Mouse (Mus musculus) liver, embryonic 13.5 days (tissue): ENCODE results near the gene Cecr2. TPM values are rescaled to one million over a fixed set of nuclear protein-coding genes. Genes with fewer than 3 reads are reported as not detected.
"Not testable (repeated sequence)": the region's sequence is repeated elsewhere in the genome, so short reads cannot be mapped to it uniquely, and the experiment has no call there.

Experiments used
- ATAC-seq: fragments of 200-750 bp; cut with Nextera tagmentation; 2 replicates; pipeline ENCODE4 v1.8.0; 2017; ENCODE audit warnings: low read depth, mild to moderate bottlenecking, moderate number of reproducible peaks, moderate library complexity
- DNase-seq: peaks from one replicate; pipeline ENCODE4 v3.0.0; 2022
- H3K27ac ChIP-seq: fragments of 300-500 bp; sonication (generic); 2 replicates; pipeline ENCODE4 v1.5.1; 2015; ENCODE audit warnings: moderate library complexity, mild to moderate bottlenecking, inconsistent platforms
- H3K27me3 ChIP-seq: fragments of 300-500 bp; sonication (generic); 2 replicates; pipeline ENCODE4 v1.6.1; 2015; ENCODE audit warnings: mild to moderate bottlenecking, inconsistent platforms
- H3K36me3 ChIP-seq: fragments of 300-500 bp; sonication (generic); 2 replicates; pipeline ENCODE4 v1.6.1; 2015; ENCODE audit warnings: mild to moderate bottlenecking, inconsistent platforms
- H3K4me1 ChIP-seq: fragments of 300-500 bp; sonication (generic); replicated peaks from 2 replicates; pipeline ENCODE4 v1.6.1; 2015; ENCODE audit warnings: inconsistent platforms
- H3K4me2 ChIP-seq: fragments of 300-500 bp; sonication (generic); 2 replicates; pipeline ENCODE4 v1.6.1; 2015; ENCODE audit warnings: inconsistent platforms, mild to moderate bottlenecking, moderate library complexity
- H3K4me3 ChIP-seq: fragments of 300-500 bp; sonication (generic); replicated peaks from 2 replicates; pipeline ENCODE4 v1.5.1; 2015; ENCODE audit warnings: mild to moderate bottlenecking, inconsistent platforms
- H3K9ac ChIP-seq: fragments of 300-500 bp; sonication (generic); 2 replicates; pipeline ENCODE4 v1.6.1; 2015; ENCODE audit warnings: mild to moderate bottlenecking, inconsistent platforms
- H3K9me3 ChIP-seq: fragments of 300-500 bp; sonication (generic); replicated peaks from 2 replicates; pipeline ENCODE4 v1.6.1; 2016; ENCODE audit warnings: inconsistent platforms
- WGBS: fragments of 180-500 bp; shearing (Covaris S2); methylation state at CpG from one replicate; pipeline ENCODE4 v1.1.7; 2015; ENCODE audit not compliant: insufficient replicate concordance; 5-methylcytosine and 5-hydroxymethylcytosine counted together
- polyA plus RNA-seq: library from polyadenylated mRNA; unstranded; fragments of >200 nt; fragmentation: Nextera tagmentation; extraction: Ambion mirVana; gene quantifications from 2 replicates; pipeline ENCODE4 v1.2.1, GENCODE M21; 2015

Gene Cecr2
- polyA plus RNA-seq, 1 experiment from 2014 or later, result 5.5 TPM

DNA sequence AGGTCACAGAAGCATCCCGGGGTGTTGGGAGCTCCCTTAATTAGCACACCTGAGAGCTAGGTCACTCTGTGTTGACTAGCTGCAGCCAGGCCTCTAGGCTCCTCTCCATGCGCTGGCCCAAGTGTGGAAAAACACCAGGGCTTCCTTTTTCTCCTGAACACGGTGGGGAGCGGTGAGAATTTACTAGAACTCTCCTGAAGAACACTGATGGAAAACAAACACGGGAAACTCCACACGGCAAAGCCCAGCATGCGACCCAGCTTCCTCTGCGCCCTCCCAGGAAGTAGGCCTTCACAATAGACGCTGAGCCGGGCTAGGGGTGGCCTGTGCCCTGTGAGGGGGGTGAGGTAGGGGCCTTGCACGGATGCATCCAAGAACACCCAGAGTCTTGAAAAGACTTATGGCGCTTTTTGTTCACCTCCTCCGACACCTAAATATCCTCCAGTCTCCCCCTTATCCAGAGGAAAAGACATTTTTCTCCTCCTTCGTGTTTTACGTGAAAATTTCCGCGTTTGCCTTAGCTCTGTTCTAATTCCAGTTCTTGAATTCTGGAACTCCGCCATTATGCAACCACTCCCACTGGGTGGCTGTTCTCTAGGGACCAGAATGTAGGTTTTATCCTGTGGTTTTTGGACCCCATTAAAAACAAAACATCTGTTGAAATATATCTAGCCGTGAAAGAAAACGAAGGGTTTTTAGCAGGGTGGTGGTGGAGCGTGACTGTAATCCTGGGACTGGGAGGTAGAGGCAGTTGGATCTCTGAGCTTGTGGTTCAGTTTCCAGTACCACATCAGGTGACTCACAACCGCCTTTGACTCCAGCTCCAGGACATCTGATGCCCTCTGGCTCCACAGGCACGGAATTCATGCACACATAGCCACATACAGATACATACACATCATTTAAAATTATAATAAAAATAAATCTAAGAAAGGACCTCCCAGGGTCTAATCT, 21.5 kb upstream of the Cecr2 start:
- DNase-seq (no peak), ATAC-seq (no peak)
- H3K9ac ChIP-seq, result no peak overlapping the region
- H3K36me3 ChIP-seq, result no peaks in the 10 kb centered on the region
- no peaks in the 10 kb centered on the region for H3K27me3 ChIP-seq
- H3K9me3 ChIP-seq, result no peaks in the 10 kb centered on the region
- WGBS, result 67% methylated on average over 23 of the region's 23 CpGs
- H3K4me2 ChIP-seq, result no peak overlapping the region
- H3K27ac ChIP-seq, result no peak overlapping the region; the same call in 1 of the 2 replicates
- no peaks in the 10 kb centered on the region for H3K4me1 ChIP-seq
- H3K4me3 ChIP-seq, result no peak overlapping the region

DNA sequence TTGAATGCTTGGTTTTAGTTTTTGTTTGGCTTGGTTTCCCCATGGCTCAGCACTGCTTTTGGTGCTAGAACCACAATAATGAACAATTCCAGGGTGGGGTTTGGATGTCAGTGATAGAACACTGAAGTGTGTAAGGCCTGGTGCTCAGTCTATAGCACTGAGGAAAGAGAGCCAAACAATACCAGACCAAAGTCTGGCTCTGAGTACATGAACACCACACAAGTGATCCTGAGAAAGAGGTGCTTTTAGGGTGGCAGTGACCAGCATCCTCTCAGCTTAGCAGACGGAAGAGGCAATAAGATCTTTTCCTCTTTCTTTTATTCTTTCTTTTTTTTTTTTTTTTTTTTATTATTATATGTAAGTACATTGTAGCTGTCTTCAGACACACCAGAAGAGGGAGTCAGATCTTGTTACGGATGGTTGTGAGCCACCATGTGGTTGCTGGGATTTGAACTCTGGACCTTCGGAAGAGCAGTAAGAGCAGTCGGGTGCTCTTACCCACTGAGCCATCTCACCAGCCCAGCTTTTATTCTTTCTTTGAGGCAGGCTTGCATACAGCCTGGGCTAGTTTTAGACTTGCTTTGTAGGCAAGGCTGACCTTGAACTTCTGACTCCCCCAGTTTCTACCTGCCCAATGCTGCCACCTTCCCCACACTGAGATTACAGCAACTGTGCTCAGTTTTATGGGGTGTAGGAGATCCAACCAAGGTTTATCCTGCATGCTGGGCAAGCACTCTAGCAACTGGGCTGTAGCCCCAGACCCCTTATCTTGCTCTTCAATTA, 18.7 kb upstream of the Cecr2 start:
- not testable (repeated sequence) for H3K27ac ChIP-seq
- WGBS, result 71% methylated on average over 3 of the region's 4 CpGs

DNA sequence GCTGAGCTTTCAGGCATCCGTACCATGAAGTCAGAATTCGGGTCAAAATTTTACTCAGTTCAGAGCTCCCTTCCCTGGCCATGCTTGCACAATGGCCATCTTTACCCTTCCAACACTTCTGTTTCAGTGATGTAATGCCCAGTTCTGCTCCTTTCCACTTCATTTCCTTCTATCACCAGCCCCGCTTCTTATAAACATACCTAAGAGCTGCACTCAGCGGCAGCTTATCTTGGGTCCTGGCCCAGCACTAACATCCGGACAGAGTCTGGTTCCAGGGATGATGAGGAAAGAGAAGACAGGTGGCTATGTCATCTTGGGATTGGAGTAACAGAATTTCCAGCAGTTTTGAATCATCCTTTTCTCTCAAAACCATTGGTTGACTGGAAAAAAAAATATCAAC, 18.0 kb upstream of the Cecr2 start:
- H3K36me3 ChIP-seq, result no peaks in the 10 kb centered on the region
- no peaks in the 10 kb centered on the region for H3K27me3 ChIP-seq
- H3K4me2 ChIP-seq, result no peak overlapping the region
- 62% methylated on average over 5 of the region's 5 CpGs for WGBS
- H3K4me1 ChIP-seq, result no peaks in the 10 kb centered on the region
- no peak overlapping the region for H3K4me3 ChIP-seq
- no peak overlapping the region for H3K9ac ChIP-seq
- H3K27ac ChIP-seq, result no peak overlapping the region
- ATAC-seq (no peak), DNase-seq (no peak)
- H3K9me3 ChIP-seq, result no peaks in the 10 kb centered on the region

More for the DNA sequence above, 18.7 kb upstream of the Cecr2 start:
- not testable (repeated sequence) for DNase-seq, H3K4me2 ChIP-seq, H3K36me3 ChIP-seq, H3K9ac ChIP-seq, ATAC-seq, H3K9me3 ChIP-seq, H3K27me3 ChIP-seq, H3K4me3 ChIP-seq, H3K4me1 ChIP-seq

DNA sequence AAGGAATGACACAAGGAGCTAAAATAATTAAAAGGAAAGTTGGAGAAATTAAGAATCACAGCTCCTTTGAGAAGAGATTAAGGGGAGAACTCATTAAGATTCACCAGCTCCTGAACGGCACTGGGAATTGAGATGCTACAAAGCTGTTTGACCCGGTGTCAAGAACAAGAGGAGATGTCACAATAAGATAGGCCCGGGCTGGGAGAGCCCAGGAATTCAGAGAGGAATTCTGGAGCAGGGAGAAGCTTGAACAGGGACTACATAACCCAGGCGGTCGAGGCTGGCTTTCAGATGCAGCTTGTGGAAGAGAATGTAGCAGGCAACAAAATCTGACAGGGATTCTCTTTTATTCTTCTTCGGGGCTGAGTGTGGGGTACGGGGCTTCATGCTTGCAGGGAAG, 13.5 kb upstream of the Cecr2 start:
- 59% methylated on average over 7 of the region's 7 CpGs for WGBS
- no peak for ATAC-seq

DNA sequence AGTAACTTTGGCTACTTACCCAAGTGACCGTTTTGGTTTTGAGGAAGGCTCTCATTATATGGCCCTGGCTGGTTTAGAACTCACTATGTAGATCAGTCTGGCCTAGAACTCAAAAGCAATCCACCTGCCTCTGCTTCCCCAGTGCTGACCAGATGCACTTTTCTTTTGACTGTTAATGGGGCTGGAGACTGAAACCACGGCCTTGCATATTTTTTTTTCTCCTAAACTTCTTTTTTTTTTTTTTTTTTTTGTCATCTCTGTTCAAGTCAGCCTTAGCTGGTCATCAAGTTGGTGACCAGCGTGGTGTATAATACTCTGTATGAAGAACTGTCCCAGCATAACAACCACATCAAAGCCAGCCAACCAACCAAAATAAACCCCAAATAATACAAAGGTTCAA, 10.5 kb upstream of the Cecr2 start:
- 70% methylated on average over 3 of the region's 3 CpGs for WGBS
- H3K9me3 ChIP-seq, result no peaks in the 10 kb centered on the region
- DNase-seq, result no peak
- H3K4me1 ChIP-seq, result no peaks in the 10 kb centered on the region
- no peaks in the 10 kb centered on the region for H3K27me3 ChIP-seq
- ATAC-seq, result no peak
- no peak overlapping the region for H3K27ac ChIP-seq
- H3K4me3 ChIP-seq, result no peak overlapping the region
- H3K4me2 ChIP-seq, result no peak overlapping the region
- no peaks in the 10 kb centered on the region for H3K36me3 ChIP-seq
- H3K9ac ChIP-seq, result no peak overlapping the region

More for the DNA sequence above, 13.5 kb upstream of the Cecr2 start:
- no peak for DNase-seq
- no peak overlapping the region for H3K4me2 ChIP-seq
- H3K27me3 ChIP-seq, result no peaks in the 10 kb centered on the region
- no peak overlapping the region for H3K27ac ChIP-seq
- H3K36me3 ChIP-seq, result no peaks in the 10 kb centered on the region
- H3K9me3 ChIP-seq, result no peaks in the 10 kb centered on the region
- H3K4me1 ChIP-seq, result no peaks in the 10 kb centered on the region
- no peak overlapping the region for H3K9ac ChIP-seq
- no peak overlapping the region for H3K4me3 ChIP-seq

DNA sequence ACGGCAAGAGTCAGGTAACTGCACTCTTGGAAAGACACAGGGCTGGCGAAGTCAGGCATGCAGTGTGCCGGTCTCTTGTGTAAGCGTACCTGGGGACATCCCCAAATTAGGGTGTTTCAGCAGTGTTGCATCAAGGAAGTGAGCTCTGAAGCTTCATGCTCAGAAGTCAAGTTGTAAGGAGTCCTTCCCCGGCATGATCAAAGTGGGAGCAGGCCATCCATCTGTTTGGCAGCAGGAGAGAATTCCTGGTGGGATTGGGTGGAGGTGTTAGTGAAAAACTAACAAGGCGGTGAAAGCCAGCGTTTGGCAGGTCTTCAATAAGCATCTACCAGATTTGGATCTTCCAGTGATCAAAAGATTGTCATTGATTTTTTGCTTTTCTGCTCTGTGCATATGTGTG, 7.3 kb upstream of the Cecr2 start:
- Histone ChIP-seq H3K9me3 (no peaks in the 10 kb centered on the region), H3K4me2 (no peak overlapping the region), H3K9ac (no peak overlapping the region), H3K4me1 (no peaks in the 10 kb centered on the region; the same call in 1 of the 2 replicates), H3K36me3 (no peaks in the 10 kb centered on the region), H3K27me3 (no peaks in the 10 kb centered on the region), H3K4me3 (no peak overlapping the region), H3K27ac (no peak overlapping the region)
- DNase-seq (no peak), ATAC-seq (no peak)
- WGBS, result 65% methylated on average over 7 of the region's 7 CpGs

DNA sequence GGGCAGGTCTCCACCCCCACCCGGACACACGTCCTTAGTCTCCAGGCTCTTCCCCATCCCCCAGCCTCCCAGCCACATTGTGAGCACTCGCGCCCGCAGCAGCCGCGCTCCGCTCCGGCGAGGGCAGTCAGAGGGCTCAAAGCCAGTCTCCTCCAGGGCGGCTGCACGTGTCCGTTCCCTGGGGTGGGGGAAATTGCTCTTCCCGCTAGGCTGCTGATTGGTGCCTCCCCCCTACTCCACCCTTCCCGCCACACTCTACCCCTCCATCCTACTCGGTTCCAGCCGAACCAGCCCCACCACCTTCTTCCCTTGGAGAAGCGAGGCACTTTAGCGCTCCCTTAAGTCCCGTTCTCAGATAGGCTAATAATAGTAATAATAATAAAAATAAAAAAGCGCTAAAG, 754 bp upstream of the Cecr2 start:
- Histone ChIP-seq H3K9me3 (no peaks in the 10 kb centered on the region), H3K4me2 (peak overlapping the region; percentile 99), H3K27me3 (0 out of 2 replicates have a peak, but pooled peaks cover 2% of the 10 kb centered on the region), H3K4me1 (peaks cover 41% of the 10 kb centered on the region), H3K36me3 (no peaks in the 10 kb centered on the region), H3K4me3 (peak overlapping the region; percentile 93), H3K27ac (peak overlapping the region; percentile 98), H3K9ac (peak overlapping the region; percentile 98)
- DNase-seq, result peak; percentile 70
- ATAC-seq, result peak; percentile 73
- WGBS, result under 1% methylated on average over 21 of the region's 21 CpGs

DNA sequence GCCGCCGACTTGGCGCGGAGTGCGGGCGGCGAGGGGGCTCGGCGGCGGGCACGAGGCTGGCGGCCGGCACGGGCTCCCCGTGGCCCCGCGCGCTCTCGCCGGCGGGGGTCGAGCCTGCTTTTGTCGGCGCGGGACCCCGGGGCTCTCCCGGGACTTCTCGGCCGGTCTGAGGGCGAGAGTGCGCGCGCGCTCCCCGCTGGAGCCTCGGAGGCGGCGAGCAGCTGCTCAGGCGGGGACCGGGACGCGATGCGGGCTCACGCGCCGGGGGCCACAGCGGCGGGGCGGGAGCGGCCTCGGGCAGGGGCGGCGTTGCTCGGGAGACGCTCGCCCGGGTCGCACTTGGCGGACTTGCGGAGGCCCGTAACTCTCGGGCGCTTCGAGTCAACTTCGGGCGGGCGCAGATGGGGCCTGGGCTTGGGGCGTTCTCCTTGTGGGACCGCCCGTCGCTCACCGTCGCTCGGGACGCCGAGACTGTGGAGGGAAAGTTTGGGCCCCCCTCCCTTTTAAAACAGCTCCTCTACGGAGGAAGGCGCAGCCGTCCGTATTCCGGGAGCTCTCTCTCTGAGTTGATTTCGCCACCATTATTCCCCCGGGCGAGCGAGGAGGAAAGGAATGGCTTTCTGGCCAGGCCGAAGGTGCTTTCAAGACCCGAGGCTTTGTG, 722 bp downstream of the Cecr2 start:
- H3K4me1 ChIP-seq, result peaks cover 53% of the 10 kb centered on the region
- H3K27ac ChIP-seq, result peak overlapping the region; percentile 98
- H3K27me3 ChIP-seq, result 0 out of 2 replicates have a peak, but pooled peaks cover 2% of the 10 kb centered on the region
- ATAC-seq (peak; percentile 63), DNase-seq (peak; percentile 65)
- H3K9ac ChIP-seq, result peak overlapping the region; percentile 98
- no peaks in the 10 kb centered on the region for H3K36me3 ChIP-seq
- peak overlapping the region; percentile 99 for H3K4me2 ChIP-seq
- WGBS, result under 1% methylated on average over 87 of the region's 87 CpGs
- H3K9me3 ChIP-seq, result no peaks in the 10 kb centered on the region
- H3K4me3 ChIP-seq, result peak overlapping the region; percentile 93

DNA sequence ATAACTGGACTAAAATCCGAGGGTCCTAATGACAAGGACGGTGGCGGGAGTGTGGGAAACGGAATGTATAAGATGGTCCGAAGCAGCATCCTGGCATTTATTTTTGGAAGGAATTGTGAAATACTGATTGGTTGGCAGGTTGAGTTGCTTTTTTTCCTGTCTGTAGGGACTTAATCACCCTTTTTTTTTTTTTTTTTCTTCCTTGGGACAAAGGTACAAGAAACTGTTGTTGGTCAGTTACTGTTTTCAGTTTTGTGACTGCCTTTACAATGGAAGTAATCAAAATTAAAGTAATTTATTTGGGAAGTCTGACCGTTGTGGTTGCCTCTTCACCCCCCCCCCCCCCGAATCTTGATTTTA, 1.2 kb downstream of the Cecr2 start:
- no peak for DNase-seq
- peaks cover 58% of the 10 kb centered on the region for H3K4me1 ChIP-seq

DNA sequence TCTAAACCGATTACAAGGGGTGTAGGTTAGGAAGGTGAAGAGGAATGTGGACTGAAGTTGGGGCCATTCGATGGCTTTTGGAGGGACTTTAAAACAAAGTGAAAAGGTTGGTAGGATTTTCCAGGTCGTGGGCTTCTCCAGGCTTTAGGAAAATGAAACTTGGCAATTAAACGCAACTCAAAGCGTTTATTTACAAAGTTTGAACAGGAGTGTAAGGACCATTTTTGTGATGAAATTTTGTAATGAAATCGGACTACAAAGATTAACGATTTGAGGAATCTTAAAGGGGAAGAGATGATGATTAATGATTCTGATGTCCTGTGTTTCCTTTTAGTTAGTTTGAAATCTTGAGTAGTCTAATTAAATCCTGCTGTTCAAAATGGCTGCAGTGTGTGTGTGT, 1.7 kb downstream of the Cecr2 start:
- H3K4me2 ChIP-seq, result peak overlapping the region; percentile 99
- WGBS, result 26% methylated on average over 7 of the region's 7 CpGs
- H3K9me3 ChIP-seq, result no peaks in the 10 kb centered on the region
- H3K36me3 ChIP-seq, result no peaks in the 10 kb centered on the region
- peak overlapping the region; percentile 93 for H3K4me3 ChIP-seq
- peak overlapping the region; percentile 59; the same call in 1 of the 2 replicates for H3K27ac ChIP-seq
- no peak for ATAC-seq
- H3K9ac ChIP-seq, result peak overlapping the region; percentile 98
- DNase-seq, result no peak
- 0 out of 2 replicates have a peak, but pooled peaks cover 2% of the 10 kb centered on the region for H3K27me3 ChIP-seq
- H3K4me1 ChIP-seq, result peaks cover 63% of the 10 kb centered on the region

More for the DNA sequence above, 1.2 kb downstream of the Cecr2 start:
- no peaks in the 10 kb centered on the region for H3K36me3 ChIP-seq
- ATAC-seq, result no peak
- H3K27ac ChIP-seq, result peak overlapping the region; percentile 98
- 0 out of 2 replicates have a peak, but pooled peaks cover 2% of the 10 kb centered on the region for H3K27me3 ChIP-seq
- peak overlapping the region; percentile 98 for H3K9ac ChIP-seq
- under 1% methylated on average over 7 of the region's 7 CpGs for WGBS
- H3K4me3 ChIP-seq, result peak overlapping the region; percentile 93
- H3K4me2 ChIP-seq, result peak overlapping the region; percentile 99
- no peaks in the 10 kb centered on the region for H3K9me3 ChIP-seq

DNA sequence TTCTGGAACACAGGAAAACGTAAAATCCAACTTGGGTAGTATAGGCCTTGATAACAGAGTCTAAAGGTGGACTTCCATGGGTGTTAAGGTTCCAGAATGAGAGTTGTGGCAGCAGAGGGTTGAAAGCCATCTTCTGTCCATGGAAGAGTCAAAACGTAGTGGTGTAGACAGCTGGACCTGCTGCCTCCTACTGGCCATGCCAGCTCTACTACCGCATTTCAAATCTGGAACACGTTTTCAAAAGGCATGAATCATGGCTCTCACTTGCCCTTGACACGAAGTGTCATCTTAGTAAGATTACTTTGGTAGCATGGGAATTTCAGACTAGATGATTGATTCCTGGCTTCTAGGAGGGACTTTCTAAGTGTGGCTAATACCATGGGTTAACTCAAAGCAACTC, 8.0 kb downstream of the Cecr2 start:
- WGBS, result 52% methylated on average over 5 of the region's 5 CpGs
- Histone ChIP-seq H3K36me3 (no peaks in the 10 kb centered on the region), H3K9me3 (no peaks in the 10 kb centered on the region), H3K27ac (no peak overlapping the region), H3K27me3 (no peaks in the 10 kb centered on the region), H3K4me3 (no peak overlapping the region), H3K9ac (no peak overlapping the region), H3K4me2 (no peak overlapping the region), H3K4me1 (peaks cover 59% of the 10 kb centered on the region)
- ATAC-seq, result peak; percentile 54; the same call in 1 of the 2 replicates
- DNase-seq, result no peak
